Mouse (Mus musculus) layer of hippocampus, adult 18-20 months (tissue): Measurements from ENCODE around the gene Dusp16. TPM values are rescaled to one million over a fixed set of nuclear protein-coding genes. Genes with fewer than 3 reads are reported as not detected.

Experiments
- DNase-seq, 2 experiments: peaks; one replicate each; pipeline ENCODE4 v3.0.0; 2022; ENCODE audit warnings: low spot score in 2 of 2
- long read RNA-seq: library from polyadenylated mRNA; stranded (forward); transcript quantifications from one replicate; pipeline ENCODE4 v2.0.0, GENCODE M21; 2021
- total RNA-seq, 2 experiments: library from RNA; stranded (reverse); gene quantifications; 2 replicates each; pipeline ENCODE4 v1.2.3; 2021

Dusp16 gene
- 1 to 10 TPM; 8.8 to 9.4 TPM for total RNA-seq
- long read RNA-seq, full-length matches to known transcripts: 3 of 9 reads
- long read RNA-seq, partial matches to known transcripts: 2 of 9 reads
- long read RNA-seq, other reads (novel, unspliced or antisense): 4 of 9 reads

DNA sequence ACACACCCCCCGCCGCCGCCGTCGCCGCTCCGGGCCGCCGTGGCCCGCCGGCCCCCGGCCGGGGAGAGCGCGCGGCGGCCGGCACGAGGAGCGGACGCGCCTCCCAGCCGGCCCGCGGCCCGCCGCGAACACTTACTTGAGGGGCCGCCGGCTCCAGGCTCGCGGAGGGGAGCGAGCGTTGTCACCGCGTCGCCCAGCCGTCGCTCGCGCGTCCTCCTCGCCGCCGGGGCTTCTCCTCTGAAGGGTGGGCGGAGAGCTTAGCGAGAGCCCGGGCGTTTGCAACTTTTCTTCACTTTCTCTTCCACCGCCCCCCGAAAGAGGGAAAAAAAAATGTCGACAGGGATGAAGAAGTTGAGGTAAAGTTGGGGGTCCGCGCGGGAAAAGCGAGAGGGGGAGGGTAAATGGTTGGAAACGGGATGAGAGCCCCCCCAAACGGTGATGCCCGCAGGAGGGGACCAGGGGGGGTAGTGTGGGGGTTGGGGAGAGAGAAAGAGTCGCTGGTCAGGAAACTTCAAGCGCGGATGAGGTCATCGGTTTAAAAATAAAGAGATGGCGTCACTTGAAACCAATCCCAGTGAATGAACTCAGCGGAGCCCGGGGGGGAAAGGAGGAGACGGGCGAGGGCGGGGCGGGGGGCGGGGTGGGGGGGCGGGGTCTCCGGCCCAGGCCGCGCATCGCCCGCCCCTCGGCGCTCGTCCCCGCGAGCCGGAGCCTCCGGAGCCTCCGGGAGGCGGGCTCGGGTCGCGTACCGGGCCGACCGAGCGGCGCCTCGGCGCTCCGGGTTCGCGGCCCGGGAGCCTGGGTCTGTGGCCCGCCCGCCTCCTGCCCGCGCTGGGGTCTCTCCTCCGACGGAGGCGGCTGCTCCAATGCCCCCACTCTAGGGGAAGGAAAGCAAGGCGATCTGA is at the start of gene Dusp16:
Gene Dusp16, minus strand, starts transcription at position 485 of the 905 bp plus-strand sequence.
- peak; percentile 77 to 92 for DNase-seq

DNA sequence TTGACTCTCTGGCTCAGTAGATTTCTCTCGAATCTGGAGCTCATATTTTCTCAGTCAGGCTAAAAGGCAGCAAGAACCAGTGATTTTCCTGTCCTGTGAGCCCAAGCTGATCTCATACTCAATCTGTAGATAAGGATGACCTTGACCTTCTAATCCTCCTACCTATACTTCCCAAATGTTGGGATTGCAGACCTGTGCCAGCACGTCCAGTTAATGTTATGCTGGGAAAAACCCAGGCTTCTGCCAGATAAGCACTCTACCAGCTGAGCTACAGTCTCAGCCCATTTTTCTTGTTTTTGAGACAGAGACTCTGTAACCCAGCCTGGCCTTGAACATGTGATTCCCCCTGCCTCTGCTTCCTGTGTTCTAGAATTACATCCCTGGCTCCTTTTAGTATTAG is 47.9 kb upstream of the Dusp16 start:
- DNase-seq: no peak

DNA sequence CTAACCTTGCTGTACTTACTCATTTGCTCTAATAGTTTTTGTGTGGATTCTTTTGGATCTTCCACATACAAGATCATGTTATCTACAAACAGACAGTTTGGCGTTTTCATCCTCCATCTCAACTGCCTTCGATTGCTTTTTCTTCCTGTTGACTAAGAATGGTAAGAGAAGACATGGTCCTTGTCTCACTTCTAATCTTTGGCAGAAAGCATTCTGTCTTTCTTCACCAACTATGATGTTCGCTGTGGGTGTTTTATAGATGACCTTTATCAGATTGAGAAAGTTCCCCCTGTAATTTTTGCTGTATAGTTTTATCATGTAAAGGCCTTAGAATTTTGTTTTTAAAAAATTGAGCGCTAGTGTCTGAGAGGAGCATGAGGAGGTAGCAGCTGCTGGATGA is 45.7 kb upstream of the Dusp16 start:
- DNase-seq: no peak

DNA sequence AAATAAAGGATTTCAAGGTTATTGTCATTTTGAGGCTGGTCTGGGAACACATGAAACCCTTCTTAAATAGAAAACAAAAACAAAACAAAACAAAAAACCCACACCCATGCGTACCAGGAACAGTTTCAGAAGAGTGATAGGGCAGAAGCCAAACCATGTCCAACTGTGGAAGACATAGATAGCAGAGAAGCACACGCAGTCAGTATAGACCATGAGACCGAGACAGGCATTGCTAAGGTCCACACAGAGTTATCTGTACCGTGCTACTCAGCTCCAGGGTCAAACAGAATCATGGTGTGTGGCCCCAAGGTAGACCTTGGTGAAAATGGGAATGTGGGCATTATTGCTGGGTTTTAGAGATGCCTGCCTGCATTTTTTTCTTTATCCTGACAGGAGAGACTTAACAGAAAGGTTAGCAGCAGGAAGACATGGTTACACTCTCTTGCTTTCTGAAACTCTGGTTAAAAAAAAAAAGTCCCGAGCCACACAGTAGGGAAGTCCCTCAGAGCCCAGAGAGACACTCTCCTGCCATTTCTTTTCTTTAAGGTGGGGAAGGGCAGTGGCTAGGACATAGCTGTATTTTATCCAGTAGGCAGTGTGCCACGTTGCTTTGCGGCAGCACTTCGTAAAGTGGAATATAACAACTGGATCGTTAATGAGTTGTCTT is 42.3 kb upstream of the Dusp16 start:
- no peak for DNase-seq

DNA sequence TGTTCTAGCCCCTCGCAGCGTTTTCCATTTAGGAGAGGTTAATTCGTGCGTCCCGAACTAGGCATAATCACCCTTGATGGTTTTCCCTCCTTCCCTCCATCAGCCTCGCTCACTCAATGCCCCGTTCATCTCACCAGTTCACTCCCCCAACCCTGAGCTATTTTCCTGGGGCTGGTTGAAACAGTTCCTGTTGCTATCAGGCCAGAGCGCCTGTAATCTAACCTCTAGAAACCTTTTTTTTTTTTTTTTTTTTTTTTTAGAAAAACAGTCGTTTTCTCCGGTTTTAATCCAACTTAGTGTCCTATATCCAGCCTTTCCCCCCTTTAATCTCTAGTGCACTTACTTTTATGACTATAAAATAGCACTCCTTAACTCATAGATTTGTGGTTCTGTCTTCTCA is 38.4 kb upstream of the Dusp16 start:
- no peak for DNase-seq

DNA sequence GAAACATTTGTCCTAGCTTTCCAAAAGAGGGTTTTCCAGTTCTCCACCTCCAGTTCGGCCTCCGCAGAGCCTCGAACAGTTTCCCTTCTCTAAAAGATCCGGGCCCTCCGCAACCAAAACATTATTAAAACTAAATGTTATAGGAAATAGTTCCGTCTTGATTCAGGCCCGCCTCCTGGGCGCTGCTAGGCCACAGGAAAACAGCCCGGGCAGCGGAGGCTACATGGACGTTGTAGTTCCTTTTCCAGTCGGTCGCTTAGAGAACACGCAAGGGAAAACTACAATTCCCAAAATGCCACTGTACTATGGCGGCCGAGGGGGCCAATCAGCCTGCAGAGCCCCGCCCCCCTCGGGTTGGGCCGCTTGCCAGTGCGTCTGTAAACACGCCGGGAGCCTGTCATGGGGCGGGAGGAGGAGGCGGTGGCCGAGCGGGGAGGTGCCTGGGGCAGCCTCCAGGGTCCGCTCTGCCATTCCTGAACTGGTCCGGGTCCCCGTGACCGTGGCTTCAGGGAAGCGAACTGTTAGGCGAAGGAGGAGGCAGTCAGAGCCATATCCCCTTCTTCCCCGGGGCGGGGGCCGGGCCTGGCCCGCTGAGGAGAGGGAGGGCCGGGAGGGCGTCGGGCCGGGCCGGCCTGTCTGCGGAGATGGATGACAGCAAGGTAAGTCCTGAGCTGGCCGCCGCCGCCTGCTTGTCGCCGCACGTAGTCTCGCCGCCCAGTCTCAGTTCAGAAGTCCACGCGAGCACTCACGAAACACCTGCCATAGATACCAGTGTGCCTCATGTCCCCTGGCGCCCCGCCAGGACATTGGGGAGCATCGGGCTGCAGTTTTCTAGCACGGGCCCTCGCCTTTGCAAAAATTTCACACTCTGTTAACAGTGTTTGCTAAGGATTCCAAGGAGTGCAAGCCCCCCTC is 37.6 kb upstream of the Dusp16 start, which contains the start of gene Crebl2:
Gene Crebl2, plus strand, starts transcription at position 369 of the 915 bp plus-strand sequence.
- peak; percentile 98 to 100 for DNase-seq

DNA sequence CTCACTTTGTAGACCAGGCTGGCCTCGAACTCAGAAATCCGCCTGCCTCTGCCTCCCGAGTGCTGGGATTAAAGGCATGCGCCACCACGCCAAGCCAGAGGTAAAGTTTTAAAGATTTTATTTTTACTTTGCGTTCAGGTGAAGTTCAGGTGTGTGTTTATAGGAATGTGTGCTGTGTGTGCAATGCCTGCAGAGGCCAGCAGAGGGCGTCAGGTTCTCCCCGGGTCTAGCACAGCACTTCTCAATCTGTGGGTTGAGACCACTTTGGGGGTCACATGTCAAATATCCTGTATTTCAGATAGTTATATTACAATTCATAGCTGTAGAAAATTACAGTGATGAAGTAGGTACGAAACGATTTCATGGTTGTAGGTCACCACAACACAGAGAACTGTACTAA is 30.4 kb upstream of the Dusp16 start:
- DNase-seq: no peak

DNA sequence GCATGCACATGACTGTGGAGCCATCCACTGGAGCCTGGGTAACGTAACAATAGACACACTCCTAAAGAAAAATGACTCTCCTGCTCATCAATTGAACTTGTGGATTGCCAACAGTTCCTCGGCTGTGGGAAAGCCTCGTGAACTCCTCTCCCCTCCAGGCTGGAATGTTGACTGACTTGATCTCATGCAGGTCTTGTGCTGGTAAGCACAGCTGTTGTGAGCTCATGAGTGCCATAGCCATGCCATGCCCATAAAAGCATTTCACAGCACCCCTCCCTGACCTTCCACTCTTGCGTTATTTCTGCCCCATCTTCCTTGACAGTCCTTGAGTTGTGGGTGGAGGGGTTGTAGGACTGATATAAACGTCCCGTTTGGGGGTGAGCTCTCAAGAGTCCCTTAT is 28.0 kb upstream of the Dusp16 start:
- DNase-seq: no peak

DNA sequence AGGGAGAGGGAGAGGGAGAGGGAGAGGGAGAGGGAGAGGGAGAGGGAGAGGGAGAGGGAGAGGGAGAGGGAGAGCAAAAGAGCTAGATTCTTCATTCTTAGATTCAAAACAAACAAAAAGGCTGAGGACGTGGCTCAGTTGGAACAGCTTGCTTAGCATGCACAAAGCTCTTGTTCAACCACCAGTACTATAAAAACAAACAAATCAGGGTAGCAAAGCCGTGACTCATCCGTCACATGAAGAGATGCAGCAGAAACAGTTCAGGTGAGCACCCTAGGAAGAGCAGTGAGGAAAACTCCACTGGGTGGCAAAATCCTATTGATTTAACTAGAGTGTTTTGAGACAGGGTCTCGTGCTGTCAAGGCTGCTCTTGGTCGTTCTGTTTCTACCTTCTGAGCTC is 27.3 kb upstream of the Dusp16 start:
- DNase-seq: no peak

DNA sequence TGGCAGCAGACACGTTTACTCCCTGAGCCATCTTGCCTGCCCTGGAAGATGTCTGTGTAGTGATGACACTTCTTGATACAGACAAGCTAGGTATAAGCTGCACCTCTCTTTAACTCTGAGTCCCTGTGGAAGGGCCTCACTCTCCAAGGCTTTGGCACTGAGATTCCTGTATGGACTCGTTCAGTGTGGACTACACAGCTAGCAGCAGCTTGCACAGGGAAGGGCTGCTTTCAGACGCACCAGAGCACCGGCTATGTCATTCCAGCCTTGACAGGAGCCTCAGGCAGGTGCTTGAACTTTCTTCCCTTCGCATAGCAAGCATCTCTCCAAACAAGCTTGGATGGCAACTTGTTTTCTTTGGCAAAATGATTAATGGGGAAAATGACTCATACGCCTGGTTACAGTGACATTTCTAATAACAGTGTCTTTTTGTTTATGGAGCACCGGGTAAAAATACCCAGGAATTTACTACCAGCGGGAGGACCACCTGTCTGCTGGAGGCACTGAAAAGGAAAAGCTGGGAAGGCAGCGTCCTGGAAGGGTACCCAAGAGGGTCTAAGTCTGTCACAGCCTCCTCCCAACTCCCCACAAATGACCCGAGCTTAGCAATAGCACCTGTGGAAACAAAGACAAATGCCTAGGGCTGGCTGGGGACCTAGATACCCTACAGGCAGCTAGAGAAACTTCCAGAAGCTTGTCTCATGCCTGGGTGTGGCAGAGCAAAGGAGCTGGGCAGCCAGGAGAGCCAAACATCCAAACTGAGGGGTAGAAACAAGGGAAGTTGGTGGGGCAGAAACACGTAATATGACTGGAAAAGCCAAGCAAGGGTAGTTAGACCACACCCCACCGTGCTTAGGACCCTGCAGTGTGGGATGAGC is 24.9 kb upstream of the Dusp16 start:
- DNase-seq: no peak

DNA sequence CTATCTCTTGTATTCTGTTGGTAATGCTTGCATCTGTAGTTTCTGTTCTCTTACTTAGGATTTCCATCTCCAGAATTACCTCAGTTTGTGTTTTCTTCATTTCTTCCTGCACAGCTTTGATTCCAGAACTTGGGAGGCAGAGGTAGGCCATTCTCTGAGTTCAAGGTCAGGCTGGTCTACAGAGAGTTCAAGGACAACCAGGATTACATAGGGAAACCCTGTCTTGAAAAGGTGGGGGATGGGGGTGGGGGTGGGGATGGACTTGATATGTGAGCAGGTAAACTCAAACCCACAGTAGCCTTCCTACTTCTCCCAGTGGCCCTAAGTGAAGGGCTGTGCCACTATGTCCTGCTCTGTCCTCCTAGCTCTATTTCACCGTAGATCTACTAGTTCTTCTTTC is 20.6 kb upstream of the Dusp16 start:
- DNase-seq: no peak

DNA sequence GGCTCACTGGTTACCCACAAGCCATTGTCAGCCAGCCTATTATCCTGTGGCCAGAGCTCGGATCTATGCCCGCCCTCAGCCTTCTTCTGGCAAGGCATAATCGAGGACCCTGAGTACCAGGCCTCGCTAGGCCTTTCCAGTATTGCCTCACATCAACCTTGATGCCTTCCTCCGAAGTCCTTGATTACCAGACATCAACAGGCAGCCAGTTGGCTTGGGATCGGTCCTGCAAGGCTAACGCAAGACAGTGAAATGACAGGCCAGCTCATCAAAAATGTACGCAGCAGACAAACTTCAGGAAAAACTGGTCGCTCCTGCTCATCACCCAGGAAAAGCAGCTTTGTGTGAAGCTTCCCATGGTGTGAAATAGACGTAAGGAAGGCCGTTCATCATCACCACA is 15.4 kb upstream of the Dusp16 start:
- no peak for DNase-seq

DNA sequence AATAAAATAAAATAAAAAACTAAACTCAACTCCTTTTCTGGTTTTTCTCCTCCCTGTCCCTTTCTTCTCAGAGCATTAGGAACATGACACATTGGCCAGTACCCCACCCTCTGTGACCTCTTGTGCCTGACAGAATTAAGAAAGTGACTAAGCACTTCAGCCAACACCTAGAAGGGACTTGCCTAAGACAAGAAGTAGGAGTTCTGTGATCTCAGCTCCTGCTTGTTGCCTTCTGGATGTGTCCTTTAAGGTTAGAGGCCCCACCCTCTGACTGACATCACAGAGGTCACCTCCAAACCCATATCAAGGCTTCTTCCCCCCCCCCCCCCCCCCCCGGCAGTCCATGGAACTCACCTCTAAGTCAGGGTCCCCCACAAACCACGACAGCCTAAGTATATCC is 14.7 kb upstream of the Dusp16 start:
- DNase-seq: no peak

DNA sequence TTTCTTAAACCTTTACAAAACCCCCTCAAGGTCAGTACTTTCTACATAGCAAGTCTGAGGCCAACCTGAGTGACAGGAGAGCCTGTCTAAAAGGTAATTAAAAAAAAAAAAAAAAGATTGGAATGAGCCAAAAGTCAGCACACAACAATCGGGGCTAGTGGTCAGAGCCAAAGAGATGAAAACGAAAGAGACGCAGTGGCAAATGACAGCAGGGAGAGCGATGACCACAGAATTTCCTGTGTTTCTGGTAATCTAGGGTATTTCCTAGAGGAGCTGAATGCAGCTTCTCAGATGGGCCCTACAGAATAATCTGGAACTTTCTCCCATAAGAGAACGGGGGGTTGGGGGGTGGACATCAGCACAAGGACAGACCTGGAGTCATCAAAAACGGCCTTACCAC is 13.7 kb upstream of the Dusp16 start:
- no peak for DNase-seq

DNA sequence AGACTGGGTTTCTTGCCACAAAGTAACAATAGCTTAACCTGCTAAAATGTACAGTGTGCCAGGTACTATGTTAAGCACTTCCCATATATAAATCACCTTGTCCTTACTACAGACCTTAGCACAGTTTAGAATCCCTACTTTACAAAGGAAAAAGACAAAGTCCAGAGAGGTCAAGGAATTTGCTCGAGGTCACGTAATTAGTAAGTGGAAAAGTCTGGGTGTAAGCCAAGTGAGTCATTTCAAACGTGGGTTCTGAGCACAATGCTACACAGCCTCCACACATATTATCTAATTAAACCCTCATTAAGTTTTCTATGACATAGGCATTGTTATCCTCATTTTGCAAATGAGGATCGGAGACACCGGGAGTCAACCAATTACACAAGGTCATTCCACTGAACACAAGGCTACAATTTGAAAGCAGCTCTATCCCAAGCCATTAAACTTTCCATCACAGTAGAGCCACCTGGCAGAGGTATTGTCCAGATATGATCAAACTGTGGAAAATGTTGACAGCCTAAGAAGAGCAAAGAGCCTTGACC is 12.4 kb upstream of the Dusp16 start:
- DNase-seq: no peak

DNA sequence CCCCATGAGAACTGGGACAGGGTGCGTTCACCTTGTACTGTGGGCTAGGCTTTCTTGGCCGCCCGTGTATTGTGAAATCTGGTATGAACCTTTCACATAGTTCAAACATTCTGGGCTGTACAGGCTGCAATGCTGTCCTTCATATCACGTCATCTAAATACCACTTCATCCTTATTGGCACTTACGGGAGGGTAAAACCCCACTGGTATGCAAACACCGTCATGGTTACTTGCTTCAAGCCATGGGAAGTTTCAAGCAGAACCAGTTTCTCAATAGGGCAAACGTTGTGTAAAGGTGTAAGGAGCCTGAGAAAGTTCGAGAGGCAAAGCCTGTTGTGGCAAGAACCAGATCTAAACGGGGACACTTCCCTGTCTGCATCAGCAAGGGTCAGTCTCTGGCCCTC is 10.2 kb upstream of the Dusp16 start:
- DNase-seq: no peak

DNA sequence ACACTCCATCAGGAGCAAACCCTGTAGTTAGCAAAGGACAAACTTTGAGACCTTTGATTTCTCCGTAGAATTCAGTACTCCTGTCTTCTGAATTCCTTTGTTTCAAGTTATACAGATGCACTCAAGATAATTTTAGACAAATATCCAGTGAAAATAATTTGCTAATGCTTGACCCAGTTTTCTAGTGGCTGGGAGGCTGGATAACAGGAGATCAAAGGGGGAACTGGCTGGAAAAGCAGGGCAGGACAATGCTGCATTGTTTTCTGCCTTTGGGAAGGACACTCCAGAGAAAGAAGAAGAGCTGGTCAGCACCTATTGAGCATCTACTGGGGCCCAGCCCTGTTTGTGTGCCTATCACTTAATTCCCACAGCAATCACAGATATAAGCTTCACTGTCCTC is 9.1 kb upstream of the Dusp16 start:
- no peak for DNase-seq

DNA sequence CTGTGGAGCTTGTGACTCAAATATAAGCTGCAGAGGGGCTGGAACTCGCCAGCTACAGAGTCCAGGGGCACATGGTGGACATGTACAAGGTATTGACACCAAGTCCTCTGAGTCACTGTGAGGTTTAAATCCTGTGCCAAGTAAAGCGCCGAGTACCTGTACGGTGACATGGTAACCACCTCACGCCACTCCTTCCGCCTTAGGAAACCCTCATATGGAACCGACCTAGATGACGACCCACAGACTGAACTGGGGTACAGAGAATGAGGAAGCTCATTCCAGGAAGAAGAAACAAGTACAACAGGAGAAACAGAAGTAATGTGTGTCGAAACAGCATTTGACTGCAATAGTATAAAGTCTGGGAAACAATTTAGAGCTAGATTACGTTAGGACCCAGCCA is 3.9 kb upstream of the Dusp16 start:
- no peak for DNase-seq

DNA sequence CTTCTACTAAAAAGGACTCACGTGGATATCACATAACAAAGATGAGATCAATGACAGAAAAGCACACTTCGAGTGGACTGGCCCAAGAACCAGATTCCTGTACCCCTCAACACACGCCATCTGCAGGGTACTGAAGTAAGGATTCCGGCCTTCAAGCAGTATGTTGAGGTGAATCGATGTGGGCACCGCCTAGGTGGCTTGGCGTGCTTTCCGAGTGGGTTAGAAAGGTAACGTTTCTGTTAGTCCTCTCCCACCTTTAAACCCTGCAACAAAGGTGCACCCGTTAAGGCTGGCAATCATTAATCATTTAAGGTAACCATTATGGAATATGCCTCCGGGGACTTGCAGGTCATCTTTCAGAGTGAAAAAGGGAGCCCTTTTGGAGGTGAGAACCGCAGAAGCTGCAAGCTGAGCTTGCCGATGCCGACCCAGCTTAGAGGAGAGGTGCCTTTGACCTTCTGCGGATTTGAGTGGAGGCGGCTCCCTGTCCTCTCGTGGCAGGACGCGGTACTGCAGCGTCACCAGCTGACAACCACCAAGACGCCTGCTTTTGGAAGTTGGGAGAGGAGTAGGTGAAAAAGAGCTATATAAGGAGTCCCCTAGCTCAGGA is 1.6 kb upstream of the Dusp16 start:
- DNase-seq: peak; percentile 58 to 80
